Mouse (Mus musculus) embryonic facial prominence, embryonic 12.5 days (tissue): ENCODE data around the gene Bpifb5. TPM values are rescaled to one million over a fixed set of nuclear protein-coding genes. Genes with fewer than 3 reads are reported as not detected.
"Not testable (repeated sequence)": the region's sequence is repeated elsewhere in the genome, so short reads cannot be mapped to it uniquely, and the experiment has no call there.

ENCODE experiments used
- ATAC-seq: fragments of 200-750 bp; cut with Nextera tagmentation; 2 replicates; pipeline ENCODE4 v1.8.0; 2017; ENCODE audit not compliant: insufficient number of reproducible peaks, insufficient read depth, low FRiP score, low TSS enrichment
- H3K27ac ChIP-seq: fragments of 300-500 bp; sonication (generic); 2 replicates; pipeline ENCODE4 v1.5.1; 2016; ENCODE audit warnings: mild to moderate bottlenecking
- H3K27me3 ChIP-seq: fragments of 300-500 bp; sonication (generic); 2 replicates; pipeline ENCODE4 v1.6.1; 2016; ENCODE audit warnings: mild to moderate bottlenecking, moderate library complexity
- H3K36me3 ChIP-seq: fragments of 300-500 bp; sonication (generic); 2 replicates; pipeline ENCODE4 v1.6.1; 2016; ENCODE audit warnings: mild to moderate bottlenecking
- H3K4me1 ChIP-seq: fragments of 300-500 bp; sonication (generic); 2 replicates; pipeline ENCODE4 v1.6.1; 2016
- H3K4me2 ChIP-seq: fragments of 300-500 bp; sonication (generic); replicated peaks from 2 replicates; pipeline ENCODE4 v1.6.1; 2016; ENCODE audit warnings: mild to moderate bottlenecking, moderate library complexity
- H3K4me3 ChIP-seq: fragments of 300-500 bp; sonication (generic); 2 replicates; pipeline ENCODE4 v1.5.1; 2016; ENCODE audit warnings: mild to moderate bottlenecking
- H3K9ac ChIP-seq: fragments of 300-500 bp; sonication (generic); 2 replicates; pipeline ENCODE4 v1.6.1; 2016; ENCODE audit warnings: mild to moderate bottlenecking, moderate library complexity
- H3K9me3 ChIP-seq: fragments of 300-500 bp; sonication (generic); 2 replicates; pipeline ENCODE4 v1.6.1; 2016; ENCODE audit warnings: mild to moderate bottlenecking, moderate library complexity
- WGBS: fragments of 180-500 bp; shearing (Covaris S2); methylation state at CpG from one replicate; pipeline ENCODE4 v1.1.7; 2016; 5-methylcytosine and 5-hydroxymethylcytosine counted together
- polyA plus RNA-seq: library from polyadenylated mRNA; unstranded; fragments of >200 nt; fragmentation: Nextera tagmentation; extraction: Ambion mirVana; gene quantifications from 2 replicates; pipeline ENCODE4 v1.2.1, GENCODE M21; 2016

The Bpifb5 gene
- polyA plus RNA-seq, 1 experiment from 2014 or later = 0.28 TPM

- Histone ChIP-seq H3K4me2 (no peak overlapping the region), H3K27ac (no peak overlapping the region), H3K27me3 (no peaks in the 10 kb centered on the region)
These were observed 18.9 kb upstream of the Bpifb5 start for GRCm38 (mm10) chr2:154204630-154205029.

DNA sequence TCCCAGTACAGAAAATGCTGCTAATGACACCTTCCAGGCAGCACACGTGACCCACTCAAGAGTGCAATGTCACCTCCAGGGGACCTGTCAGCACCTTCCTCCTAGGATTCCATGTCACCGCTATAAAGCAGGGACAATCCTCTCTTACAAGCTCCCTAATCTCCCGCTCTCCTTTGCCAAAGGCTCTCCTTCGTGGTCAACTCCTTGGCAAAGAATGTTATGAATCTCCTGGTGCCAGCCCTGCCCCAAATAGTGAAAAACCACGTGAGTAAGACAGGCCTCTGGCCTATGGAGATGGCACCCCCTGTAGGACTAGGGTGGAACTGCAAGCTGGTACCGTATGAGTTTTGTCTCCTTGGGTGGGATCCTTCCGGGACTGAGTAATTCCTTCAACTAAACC lies 16.6 kb upstream of the Bpifb5 start:
- no peak overlapping the region for H3K27ac ChIP-seq
- no peak for ATAC-seq
- 61% methylated on average over 7 of the region's 7 CpGs for WGBS

More at GRCm38 (mm10) chr2:154204630-154205029, 18.9 kb upstream of the Bpifb5 start:
- H3K36me3 ChIP-seq = no peaks in the 10 kb centered on the region
- WGBS = 89% methylated on average over 4 of the region's 4 CpGs
- H3K4me1 ChIP-seq = no peaks in the 10 kb centered on the region
- no peak for ATAC-seq
- H3K9me3 ChIP-seq = no peaks in the 10 kb centered on the region
- no peak overlapping the region for H3K4me3 ChIP-seq
- H3K9ac ChIP-seq = no peak overlapping the region

DNA sequence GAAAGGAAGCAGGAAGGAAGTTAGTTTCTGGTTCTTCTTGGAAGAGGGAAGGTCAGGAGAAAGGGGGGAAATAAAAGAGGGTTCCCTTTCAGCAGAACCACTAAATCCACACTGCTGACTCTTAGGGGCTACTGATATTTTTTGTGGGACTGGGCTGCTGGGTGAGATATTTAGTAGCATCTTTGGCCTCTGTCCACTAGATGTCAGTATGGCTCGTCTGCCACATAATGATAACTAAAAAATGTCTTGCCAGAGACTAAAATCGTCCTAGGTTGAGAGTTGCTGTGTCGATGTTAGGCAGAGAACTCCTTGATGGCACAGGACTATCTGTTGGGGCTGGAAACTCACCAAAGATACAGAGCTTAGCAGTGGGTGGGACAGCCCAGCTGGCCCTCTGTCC lies 14.4 kb upstream of the Bpifb5 start:
- WGBS = 18% methylated on average over 3 of the region's 3 CpGs
- Histone ChIP-seq H3K4me1 (no peaks in the 10 kb centered on the region), H3K4me3 (no peak overlapping the region), H3K27ac (no peak overlapping the region), H3K9me3 (no peaks in the 10 kb centered on the region), H3K36me3 (no peaks in the 10 kb centered on the region), H3K27me3 (no peaks in the 10 kb centered on the region), H3K9ac (no peak overlapping the region), H3K4me2 (no peak overlapping the region)
- ATAC-seq = no peak

More for the DNA sequence above, 16.6 kb upstream of the Bpifb5 start:
- H3K4me1 ChIP-seq = no peaks in the 10 kb centered on the region
- no peaks in the 10 kb centered on the region for H3K9me3 ChIP-seq
- no peaks in the 10 kb centered on the region for H3K36me3 ChIP-seq
- H3K27me3 ChIP-seq = no peaks in the 10 kb centered on the region
- no peak overlapping the region for H3K4me3 ChIP-seq
- no peak overlapping the region for H3K9ac ChIP-seq
- no peak overlapping the region for H3K4me2 ChIP-seq

- no peaks in the 10 kb centered on the region for H3K27me3 ChIP-seq
- no peaks in the 10 kb centered on the region for H3K4me1 ChIP-seq
- no peaks in the 10 kb centered on the region for H3K36me3 ChIP-seq
- no peak for ATAC-seq
- H3K9ac ChIP-seq = no peak overlapping the region
- no peak overlapping the region for H3K4me3 ChIP-seq
- H3K27ac ChIP-seq = no peak overlapping the region
- no peaks in the 10 kb centered on the region for H3K9me3 ChIP-seq
- WGBS = 64% methylated on average over 1 of the region's 1 CpGs
- no peak overlapping the region for H3K4me2 ChIP-seq
These were observed 12.4 kb upstream of the Bpifb5 start for GRCm38 (mm10) chr2:154211121-154211520.

GRCm38 (mm10) chr2:154211881-154212280 lies 11.7 kb upstream of the Bpifb5 start:
- H3K9me3 ChIP-seq = no peaks in the 10 kb centered on the region
- H3K4me1 ChIP-seq = no peaks in the 10 kb centered on the region
- H3K9ac ChIP-seq = no peak overlapping the region
- no peak overlapping the region for H3K4me3 ChIP-seq
- ATAC-seq = no peak
- no peaks in the 10 kb centered on the region for H3K36me3 ChIP-seq
- H3K27ac ChIP-seq = no peak overlapping the region
- H3K27me3 ChIP-seq = no peaks in the 10 kb centered on the region
- H3K4me2 ChIP-seq = no peak overlapping the region
- WGBS = 84% methylated on average over 4 of the region's 4 CpGs

- Histone ChIP-seq H3K27ac (no peak overlapping the region), H3K4me2 (no peak overlapping the region), H3K4me3 (no peak overlapping the region), H3K36me3 (no peaks in the 10 kb centered on the region), H3K9ac (no peak overlapping the region), H3K4me1 (no peaks in the 10 kb centered on the region), H3K9me3 (no peaks in the 10 kb centered on the region), H3K27me3 (no peaks in the 10 kb centered on the region)
- 16% methylated on average over 5 of the region's 5 CpGs for whole genome bisulfite sequencing
- no peak for ATAC-seq
These were observed 8.4 kb upstream of the Bpifb5 start for GRCm38 (mm10) chr2:154215191-154215590.

- Histone ChIP-seq H3K36me3 (no peaks in the 10 kb centered on the region), H3K4me1 (peaks cover 14% of the 10 kb centered on the region), H3K4me3 (no peak overlapping the region), H3K27me3 (no peaks in the 10 kb centered on the region), H3K9ac (no peak overlapping the region), H3K27ac (no peak overlapping the region), H3K4me2 (no peak overlapping the region), H3K9me3 (no peaks in the 10 kb centered on the region)
- no peak for ATAC-seq
- WGBS = 69% methylated on average over 5 of the region's 5 CpGs
These were observed 3.6 kb upstream of the Bpifb5 start for GRCm38 (mm10) chr2:154219950-154220349.

GRCm38 (mm10) chr2:154223917-154224273 lies 353 bp downstream of the Bpifb5 start:
- H3K9ac ChIP-seq = no peak overlapping the region
- H3K4me1 ChIP-seq = peaks cover 18% of the 10 kb centered on the region
- WGBS = 0% methylated on average over 2 of the region's 2 CpGs
- no peak overlapping the region for H3K27ac ChIP-seq
- H3K4me2 ChIP-seq = no peak overlapping the region
- ATAC-seq = no peak
- H3K36me3 ChIP-seq = no peaks in the 10 kb centered on the region
- H3K9me3 ChIP-seq = no peaks in the 10 kb centered on the region
- H3K27me3 ChIP-seq = no peaks in the 10 kb centered on the region
- H3K4me3 ChIP-seq = no peak overlapping the region

DNA sequence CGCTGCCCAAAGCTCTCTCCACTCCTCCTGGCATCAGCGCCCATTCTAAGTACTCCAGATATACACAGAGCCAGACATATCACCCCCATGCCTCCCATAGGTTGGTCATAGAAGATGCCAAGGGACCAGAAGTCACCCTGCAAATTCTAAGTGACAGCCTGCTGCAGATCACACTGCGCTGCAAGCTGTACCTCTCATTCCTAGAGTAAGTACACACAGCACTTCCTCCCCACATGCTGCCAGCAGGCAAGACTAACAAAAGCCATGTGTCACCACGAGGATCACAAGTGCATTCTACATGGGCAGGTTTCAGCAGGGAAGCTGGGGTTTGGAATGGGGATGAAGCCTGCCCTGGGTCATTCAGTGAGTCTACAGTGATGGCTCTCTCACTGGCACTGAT lies 3.4 kb downstream of the Bpifb5 start:
- no peaks in the 10 kb centered on the region for H3K9me3 ChIP-seq
- no peak for ATAC-seq
- no peak overlapping the region for H3K9ac ChIP-seq
- no peak overlapping the region for H3K4me2 ChIP-seq
- H3K27me3 ChIP-seq = no peaks in the 10 kb centered on the region
- no peak overlapping the region for H3K4me3 ChIP-seq
- no peaks in the 10 kb centered on the region for H3K36me3 ChIP-seq
- WGBS = 63% methylated on average over 4 of the region's 4 CpGs
- H3K4me1 ChIP-seq = peaks cover 18% of the 10 kb centered on the region
- no peak overlapping the region for H3K27ac ChIP-seq

DNA sequence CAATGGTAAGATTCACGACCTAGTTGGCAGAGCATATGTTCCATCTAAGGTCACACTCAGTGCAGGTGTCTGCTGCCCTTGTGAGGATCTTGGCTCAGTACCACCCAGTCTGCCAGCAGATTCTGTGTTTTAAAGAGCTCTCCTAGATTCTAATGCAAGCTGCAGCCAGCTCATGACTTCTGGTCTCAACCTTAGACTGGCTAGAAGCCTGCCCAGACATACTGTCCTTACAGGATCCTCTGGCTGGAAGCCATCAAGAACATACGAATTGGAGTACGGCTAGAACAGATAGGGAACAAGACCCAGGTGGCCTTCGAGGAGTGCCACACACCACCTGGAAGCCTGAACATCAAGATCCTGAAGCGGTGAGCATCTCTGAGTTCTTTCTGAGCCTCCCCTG lies 4.3 kb downstream of the Bpifb5 start:
- H3K9me3 ChIP-seq = no peaks in the 10 kb centered on the region
- ATAC-seq = no peak
- H3K4me2 ChIP-seq = no peak overlapping the region
- no peak overlapping the region for H3K4me3 ChIP-seq
- no peak overlapping the region for H3K27ac ChIP-seq
- H3K9ac ChIP-seq = no peak overlapping the region
- WGBS = 86% methylated on average over 5 of the region's 5 CpGs
- peaks cover 18% of the 10 kb centered on the region for H3K4me1 ChIP-seq
- no peaks in the 10 kb centered on the region for H3K27me3 ChIP-seq
- no peaks in the 10 kb centered on the region for H3K36me3 ChIP-seq

DNA sequence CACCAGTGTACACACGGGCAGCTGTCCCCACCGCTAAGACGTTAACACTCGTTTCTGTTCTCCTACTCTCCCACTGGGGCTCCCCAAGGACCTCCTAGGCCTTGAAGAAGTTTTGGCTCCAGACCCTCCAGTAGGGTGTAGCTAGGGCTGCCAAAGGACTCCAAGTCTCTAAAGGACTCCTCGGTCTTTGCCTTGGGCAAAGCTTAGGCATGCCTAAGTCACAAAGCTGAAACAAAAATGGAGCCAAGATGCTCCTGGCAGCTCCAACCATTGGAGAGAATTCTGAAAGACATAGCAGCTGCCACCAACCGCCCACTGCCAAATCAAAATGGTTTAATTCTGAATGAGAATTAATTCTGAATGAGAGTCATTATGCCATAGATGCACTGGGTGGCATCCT lies 9.9 kb downstream of the Bpifb5 start:
- 91% methylated on average over 6 of the region's 6 CpGs for WGBS
- Histone ChIP-seq H3K4me2 (no peak overlapping the region), H3K27ac (no peak overlapping the region), H3K27me3 (no peaks in the 10 kb centered on the region), H3K9ac (no peak overlapping the region), H3K9me3 (no peaks in the 10 kb centered on the region), H3K4me1 (no peaks in the 10 kb centered on the region), H3K4me3 (no peak overlapping the region), H3K36me3 (no peaks in the 10 kb centered on the region)
- ATAC-seq = no peak

GRCm38 (mm10) chr2:154240771-154241170 lies 17.2 kb downstream of the Bpifb5 start:
- Histone ChIP-seq H3K27ac (no peak overlapping the region), H3K4me1 (no peaks in the 10 kb centered on the region), H3K9me3 (no peaks in the 10 kb centered on the region), H3K9ac (no peak overlapping the region), H3K36me3 (no peaks in the 10 kb centered on the region), H3K4me3 (no peak overlapping the region), H3K4me2 (no peak overlapping the region), H3K27me3 (no peaks in the 10 kb centered on the region)
- 82% methylated on average over 6 of the region's 6 CpGs for WGBS
- ATAC-seq = no peak

DNA sequence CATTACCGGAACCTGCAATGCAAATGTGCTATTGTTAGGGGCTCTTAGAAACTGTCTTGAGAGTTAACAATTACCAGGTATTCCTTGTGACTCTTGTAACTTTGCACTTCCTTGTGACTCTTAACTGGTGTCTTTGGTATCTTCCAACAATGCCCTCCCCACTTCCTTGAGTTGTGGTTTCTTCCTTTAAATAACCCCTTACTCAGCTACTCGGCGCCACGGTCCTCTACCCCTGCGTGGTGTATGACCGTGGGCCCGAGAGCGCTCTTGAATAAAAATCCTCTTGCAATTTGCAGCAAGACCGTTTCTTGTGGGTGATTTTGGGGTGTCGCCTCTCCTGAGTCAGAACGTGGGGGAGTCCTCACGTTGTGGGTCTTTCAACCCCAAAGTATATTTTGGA lies 19.2 kb downstream of the Bpifb5 start:
- H3K4me3 ChIP-seq, H3K27me3 ChIP-seq, ATAC-seq, H3K36me3 ChIP-seq, H3K9ac ChIP-seq, H3K9me3 ChIP-seq, H3K4me2 ChIP-seq, H3K4me1 ChIP-seq, H3K27ac ChIP-seq: not testable (repeated sequence)
- WGBS = 92% methylated on average over 12 of the region's 12 CpGs
